Comparison of ENCODE assay signal across 32 mouse cellular contexts in the genomic region with DNA sequence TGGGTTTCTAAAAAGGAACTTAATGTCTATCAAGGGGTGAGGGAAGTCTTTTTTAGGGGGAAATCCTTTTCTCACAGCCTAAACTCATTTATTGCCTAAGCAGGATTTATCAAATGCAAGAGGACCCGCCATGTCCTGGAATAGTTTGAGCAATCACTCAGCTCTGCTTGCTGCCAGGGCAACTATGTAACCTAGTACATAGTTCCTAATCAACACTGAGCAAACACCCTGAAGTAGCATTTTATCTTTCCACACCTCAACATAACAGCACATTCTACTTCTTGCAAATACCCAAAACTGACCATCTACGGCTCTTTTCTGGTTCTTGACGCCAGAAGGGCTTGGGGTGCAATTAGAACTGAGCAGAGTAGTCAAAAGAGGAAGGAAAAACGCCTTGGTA. TPM values are rescaled to one million over a fixed set of nuclear protein-coding genes. Genes with fewer than 3 reads are reported as not detected.
DNase-seq lines count a peak whose midpoint lies in the region; ATAC-seq and TF ChIP-seq lines count a peak whose summit lies in the region.
"Had no signal": no experiment of that assay in that cellular context is flagged by ENCODE, and none has a peak within 500 bp of the region (broad histone marks: within the 10 kb centered on the region; RNA-seq: fewer than 3 reads in every experiment).

No protein-coding gene starts in this region.

- H3K79me2 ChIP-seq in liver, adult 2 months (ENCODE audit: control insufficient read depth, insufficient read depth, low read length), result no peaks in the 10 kb centered on the region

- no peak overlapping the region for H3K4me3 ChIP-seq in liver, adult 2 months (ENCODE audit: insufficient read depth, low read depth, low read length)
- H3K4me3 ChIP-seq in liver, embryonic 11.5 days (ENCODE audit: low read depth, low read length), result no peak overlapping the region
- no peak overlapping the region for H3K4me3 ChIP-seq in stomach, embryonic 14.5 days (ENCODE audit: low read depth, low read length)
- H3K4me3 ChIP-seq in forebrain, embryonic 14.5 days (ENCODE audit: low read depth, low read length), result no peak overlapping the region
- H3K4me3 ChIP-seq: forebrain, embryonic 15.5 days; layer of hippocampus, adult 2 months; liver, embryonic 13.5 days; midbrain, embryonic 12.5 days had no signal

- H3K4me2 ChIP-seq in liver, embryonic 11.5 days, result no peak overlapping the region
- no peak overlapping the region for H3K4me2 ChIP-seq in stomach, embryonic 14.5 days (replicated peaks; ENCODE audit: low read depth, low read length)
- no peak overlapping the region for H3K4me2 ChIP-seq in forebrain, embryonic 14.5 days (ENCODE audit: low read length)
- H3K4me2 ChIP-seq: forebrain, embryonic 15.5 days; hindbrain, embryonic 14.5 days; liver, embryonic 13.5 days; midbrain, embryonic 12.5 days had no signal

- H3K27me3 ChIP-seq in liver, adult 2 months (ENCODE audit: control insufficient read depth, insufficient read depth, low read length), result no peaks in the 10 kb centered on the region
- no peaks in the 10 kb centered on the region for H3K27me3 ChIP-seq in liver, embryonic 11.5 days (replicated peaks; ENCODE audit: control insufficient read depth, insufficient read depth, low read length)
- no peaks in the 10 kb centered on the region for H3K27me3 ChIP-seq in stomach, embryonic 14.5 days (ENCODE audit: control insufficient read depth, insufficient read depth, low read length)
- no peaks in the 10 kb centered on the region for H3K27me3 ChIP-seq in forebrain, embryonic 14.5 days (replicated peaks; ENCODE audit: control insufficient read depth, insufficient read depth, low read length)
- H3K27me3 ChIP-seq: forebrain, embryonic 15.5 days; liver, embryonic 13.5 days; midbrain, embryonic 12.5 days had no signal

- 61% methylated on average over 4 of the region's 4 CpGs for WGBS in liver, adult 2 months
- 59% methylated on average over 4 of the region's 4 CpGs for WGBS in liver, embryonic 11.5 days
- 68% methylated on average over 4 of the region's 4 CpGs for WGBS in stomach, embryonic 14.5 days
- 90% methylated on average over 4 of the region's 4 CpGs for WGBS in forebrain, embryonic 14.5 days

- no peak overlapping the region for H3K9ac ChIP-seq in liver, adult 2 months (ENCODE audit: low read depth, low read length)
- no peak overlapping the region for H3K9ac ChIP-seq in liver, embryonic 11.5 days (ENCODE audit: low read depth, low read length)
- H3K9ac ChIP-seq in stomach, embryonic 14.5 days (replicated peaks; ENCODE audit: low read depth, low read length), result no peak overlapping the region
- no peak overlapping the region for H3K9ac ChIP-seq in forebrain, embryonic 14.5 days (ENCODE audit: low read length)
- H3K9ac ChIP-seq: forebrain, embryonic 15.5 days; hindbrain, embryonic 14.5 days; liver, embryonic 13.5 days; midbrain, embryonic 12.5 days had no signal

- H3K36me3 ChIP-seq in liver, adult 2 months (ENCODE audit: control insufficient read depth, insufficient read depth, low read length), result no peaks in the 10 kb centered on the region
- peaks cover 4% of the 10 kb centered on the region; the same call in 1 of the 2 replicates for H3K36me3 ChIP-seq in liver, embryonic 11.5 days (ENCODE audit: control insufficient read depth, insufficient read depth, low read length)
- H3K36me3 ChIP-seq in stomach, embryonic 14.5 days (ENCODE audit: control insufficient read depth, insufficient read depth, low read length), result no peaks in the 10 kb centered on the region
- 0 out of 2 replicates have a peak, but pooled peaks cover 3% of the 10 kb centered on the region for H3K36me3 ChIP-seq in forebrain, embryonic 14.5 days (ENCODE audit: control insufficient read depth, insufficient read depth, low read length)
- H3K36me3 ChIP-seq: forebrain, embryonic 15.5 days had no signal

- TF ChIP-seq CTCF in liver, adult 2 months (IDR thresholded peaks at IDR 0.05; ENCODE audit: low read depth, low read length), result no peak

- no peaks in the 10 kb centered on the region for H3K9me3 ChIP-seq in liver, embryonic 11.5 days (ENCODE audit: control insufficient read depth, low read length)
- H3K9me3 ChIP-seq in stomach, embryonic 14.5 days (ENCODE audit: control insufficient read depth, low read depth, low read length), result no peaks in the 10 kb centered on the region
- H3K9me3 ChIP-seq in forebrain, embryonic 14.5 days (replicated peaks; ENCODE audit: control insufficient read depth, low read length), result no peaks in the 10 kb centered on the region
- H3K9me3 ChIP-seq: forebrain, embryonic 15.5 days; liver, embryonic 13.5 days; midbrain, embryonic 12.5 days had no signal

- no peak overlapping the region for H3K27ac ChIP-seq in liver, adult 2 months (replicated peaks; ENCODE audit: insufficient read depth, low read depth, low read length)
- no peak overlapping the region for H3K27ac ChIP-seq in liver, embryonic 11.5 days (ENCODE audit: low read depth, low read length)
- H3K27ac ChIP-seq in stomach, embryonic 14.5 days (ENCODE audit: low read length), result no peak overlapping the region
- H3K27ac ChIP-seq in forebrain, embryonic 14.5 days (ENCODE audit: low read depth, low read length), result no peak overlapping the region
- H3K27ac ChIP-seq: forebrain, embryonic 15.5 days; hindbrain, embryonic 14.5 days; layer of hippocampus, adult 2 months; liver, embryonic 13.5 days; midbrain, embryonic 12.5 days had no signal

- TF ChIP-seq POLR2A in liver, adult 2 months (IDR thresholded peaks at IDR 0.05; ENCODE audit: extremely low read depth, insufficient read depth, low read length), result no peak

- ATAC-seq in liver, embryonic 11.5 days (replicated peaks; ENCODE audit: low FRiP score), result no peak
- ATAC-seq in common myeloid progenitor, adult 5-6 weeks (replicated peaks; ENCODE audit: low read depth, poor library complexity, severe bottlenecking), result 0 out of 2 replicates have a peak, but pooled peaks have one; percentile 36
- ATAC-seq in stomach, embryonic 14.5 days (ENCODE audit: insufficient number of reproducible peaks, insufficient read depth, low FRiP score, low read depth), result peak; percentile 67; the same call in 1 of the 2 replicates
- no peak for ATAC-seq in forebrain, embryonic 14.5 days
- ATAC-seq: forebrain, embryonic 15.5 days; inflammation-experienced regulatory T-cells, adult 6 months had no signal

- peak; percentile 22 for DNase-seq in liver, adult 2 months (ENCODE audit: extremely low read depth, low read depth, low spot score)
- no peak for DNase-seq in liver, embryonic 11.5 days (ENCODE audit: low spot score)
- peak; percentile 70 for DNase-seq in A20 (ENCODE audit: low read depth, low spot score)
- DNase-seq in kidney, postnatal 14 days, result no peak
- DNase-seq in forebrain, embryonic 14.5 days (ENCODE audit: low spot score), result no peak
- DNase-seq: adrenal gland, postnatal 10 days; cerebellum, adult 2 months; cerebellum, postnatal 25 days; embryo, embryonic 11 days; heart, postnatal 4 days; kidney, adult 9 months; kidney, postnatal 25 days; liver, embryonic 13.5 days; thymus, postnatal 25 days had no signal

- H3K4me1 ChIP-seq in liver, adult 2 months (ENCODE audit: control insufficient read depth, insufficient read depth, low read length), result peaks cover 1% of the 10 kb centered on the region; the same call in 1 of the 2 replicates
- H3K4me1 ChIP-seq in liver, embryonic 11.5 days (replicated peaks; ENCODE audit: control insufficient read depth, insufficient read depth, low read length), result no peaks in the 10 kb centered on the region
- H3K4me1 ChIP-seq in stomach, embryonic 14.5 days (ENCODE audit: control insufficient read depth, insufficient read depth, low read length), result no peaks in the 10 kb centered on the region
- no peaks in the 10 kb centered on the region for H3K4me1 ChIP-seq in forebrain, embryonic 14.5 days (ENCODE audit: control insufficient read depth, insufficient read depth, low read length)
- H3K4me1 ChIP-seq: forebrain, embryonic 15.5 days; midbrain, embryonic 12.5 days had no signal

RNA-seq across cellular contexts. Expression of gene Net1, which starts 9.8 kb away (rescaled TPM):
- 20.5 and 26.3 TPM in 2 replicates for total RNA-seq in liver, adult 2 months (2014; rRNA removed)
- polyA plus RNA-seq in liver, adult 2 months (2012; rRNA removed), result 17.1 and 18.4 TPM in 2 replicates
- 95.0 and 103 TPM in 2 replicates for polyA plus RNA-seq in liver, embryonic 11.5 days (2014; fragmentation: Nextera tagmentation; extraction: Ambion mirVana)
- 146 and 155 TPM in 2 replicates for total RNA-seq in common myeloid progenitor, adult 5-6 weeks (2017)
- polyA plus RNA-seq in stomach, embryonic 14.5 days (2014; fragmentation: Nextera tagmentation; extraction: Ambion mirVana), result 70.9 and 75.8 TPM in 2 replicates
- polyA plus RNA-seq in forebrain, embryonic 14.5 days (2014; fragmentation: Nextera tagmentation; extraction: Ambion mirVana), result 10.6 and 11.1 TPM in 2 replicates

RNA-seq across cellular contexts. Expression of gene Tubal3, which starts 9.8 kb away (rescaled TPM):
- total RNA-seq in liver, adult 2 months (2014; rRNA removed), result not detected in 2 replicates
- not detected in 2 replicates for polyA plus RNA-seq in liver, adult 2 months (2012; rRNA removed)
- polyA plus RNA-seq in liver, embryonic 11.5 days (2014; fragmentation: Nextera tagmentation; extraction: Ambion mirVana), result not detected in 2 replicates
- total RNA-seq in common myeloid progenitor, adult 5-6 weeks (2017), result not detected in 2 replicates
- polyA plus RNA-seq in stomach, embryonic 14.5 days (2014; fragmentation: Nextera tagmentation; extraction: Ambion mirVana), result 0.10 and 0.14 TPM in 2 replicates
- polyA plus RNA-seq in forebrain, embryonic 14.5 days (2014; fragmentation: Nextera tagmentation; extraction: Ambion mirVana), result not detected in 2 replicates
- total RNA-seq: adrenal gland, postnatal 10 days; gastrocnemius, adult 8-10 months; heart, postnatal 4 days; layer of hippocampus, adult 2 months; layer of hippocampus, postnatal 25 days; MEL; monocyte, adult 5-6 weeks; neutrophil, adult 5-6 weeks had no signal
- polyA plus RNA-seq: C2C12; cerebellum, adult 2 months; forebrain, embryonic 15.5 days; gonadal fat pad, adult 2 months; heart, embryonic 14.5 days; hindbrain, embryonic 14.5 days; limb, embryonic 11.5 days; liver, embryonic 13.5 days; midbrain, embryonic 12.5 days had no signal

RNA-seq across cellular contexts. Expression of gene Ucn3, which starts 36.9 kb away (rescaled TPM):
- total RNA-seq in liver, adult 2 months (2014; rRNA removed), result not detected in 2 replicates
- polyA plus RNA-seq in liver, adult 2 months (2012; rRNA removed), result not detected in 2 replicates
- polyA plus RNA-seq in liver, embryonic 11.5 days (2014; fragmentation: Nextera tagmentation; extraction: Ambion mirVana), result not detected in 2 replicates
- total RNA-seq in common myeloid progenitor, adult 5-6 weeks (2017), result not detected in 2 replicates
- polyA plus RNA-seq in stomach, embryonic 14.5 days (2014; fragmentation: Nextera tagmentation; extraction: Ambion mirVana), result 0.16 TPM in 1 of 2 replicates, not detected in the other
- 0.15 TPM in 1 of 2 replicates, not detected in the other for polyA plus RNA-seq in forebrain, embryonic 14.5 days (2014; fragmentation: Nextera tagmentation; extraction: Ambion mirVana)
- total RNA-seq: adrenal gland, postnatal 10 days; gastrocnemius, adult 8-10 months; heart, postnatal 4 days; layer of hippocampus, adult 2 months; layer of hippocampus, postnatal 25 days; MEL; monocyte, adult 5-6 weeks; neutrophil, adult 5-6 weeks had no signal
- polyA plus RNA-seq: C2C12; cerebellum, adult 2 months; embryonic facial prominence, embryonic 14.5 days; gonadal fat pad, adult 2 months; heart, embryonic 14.5 days; inflammation-experienced regulatory T-cells, adult 6 months; limb, embryonic 11.5 days; liver, embryonic 13.5 days; midbrain, embryonic 12.5 days had no signal

RNA-seq across cellular contexts. Expression of gene Calm5, which starts 54.3 kb away (rescaled TPM):
- not detected in 2 replicates for total RNA-seq in liver, adult 2 months (2014; rRNA removed)
- not detected in 2 replicates for polyA plus RNA-seq in liver, adult 2 months (2012; rRNA removed)
- not detected in 2 replicates for polyA plus RNA-seq in liver, embryonic 11.5 days (2014; fragmentation: Nextera tagmentation; extraction: Ambion mirVana)
- not detected in 2 replicates for total RNA-seq in common myeloid progenitor, adult 5-6 weeks (2017)
- 0.71 TPM in 1 of 2 replicates, not detected in the other for polyA plus RNA-seq in stomach, embryonic 14.5 days (2014; fragmentation: Nextera tagmentation; extraction: Ambion mirVana)
- not detected in 2 replicates for polyA plus RNA-seq in forebrain, embryonic 14.5 days (2014; fragmentation: Nextera tagmentation; extraction: Ambion mirVana)
- total RNA-seq: adrenal gland, postnatal 10 days; gastrocnemius, adult 8-10 months; heart, postnatal 4 days; layer of hippocampus, adult 2 months; layer of hippocampus, postnatal 25 days; MEL; monocyte, adult 5-6 weeks; neutrophil, adult 5-6 weeks had no signal
- polyA plus RNA-seq: C2C12; cerebellum, adult 2 months; forebrain, embryonic 15.5 days; gonadal fat pad, adult 2 months; heart, embryonic 14.5 days; hindbrain, embryonic 14.5 days; inflammation-experienced regulatory T-cells, adult 6 months; limb, embryonic 11.5 days; liver, embryonic 13.5 days; midbrain, embryonic 12.5 days; small intestine, adult 2 months had no signal

Comparison
In these comparisons a context has a peak if more than half of its experiments do, and no peak if none do; other contexts are left out.
1. DNase-seq: peak in liver, adult 2 months (single experiment) and A20 (single experiment); none in liver, embryonic 11.5 days (single experiment), kidney, postnatal 14 days (single experiment) and forebrain, embryonic 14.5 days (single experiment).
2. ATAC-seq: peak in common myeloid progenitor, adult 5-6 weeks (single experiment) and stomach, embryonic 14.5 days (single experiment); none in liver, embryonic 11.5 days (single experiment) and forebrain, embryonic 14.5 days (single experiment).